Mouse (Mus musculus) embryonic fibroblast, embryonic 13.5 days (primary cell): Measurements from ENCODE around the gene Cpt1c.
"Not testable (repeated sequence)": the region's sequence is repeated elsewhere in the genome, so short reads cannot be mapped to it uniquely, and the experiment has no call there.

Experiments
- CTCF ChIP-seq: IDR thresholded peaks from 2 replicates; pipeline ENCODE4 v1.5.1; 2011; ENCODE audit warnings: mild to moderate bottlenecking, control low read depth, low read length, moderate library complexity, borderline replicate concordance; ENCODE audit not compliant: insufficient read depth
- POLR2A ChIP-seq: IDR thresholded peaks from 2 replicates; pipeline ENCODE4 v1.6.1; 2011; ENCODE audit warnings: low read depth, mild to moderate bottlenecking, control low read depth, low read length, moderate library complexity

- not testable (repeated sequence) for TF ChIP-seq CTCF, POLR2A
Observed at GRCm38 (mm10) chr7:45023711-45024110, 49.1 kb upstream of the Cpt1c start.
